Mouse (Mus musculus): ENCODE measurements around the gene Rfx1.
A peak's percentile ranks its signal among the peaks of the same experiment; 100 is the strongest.

The Rfx1 gene

DNA sequence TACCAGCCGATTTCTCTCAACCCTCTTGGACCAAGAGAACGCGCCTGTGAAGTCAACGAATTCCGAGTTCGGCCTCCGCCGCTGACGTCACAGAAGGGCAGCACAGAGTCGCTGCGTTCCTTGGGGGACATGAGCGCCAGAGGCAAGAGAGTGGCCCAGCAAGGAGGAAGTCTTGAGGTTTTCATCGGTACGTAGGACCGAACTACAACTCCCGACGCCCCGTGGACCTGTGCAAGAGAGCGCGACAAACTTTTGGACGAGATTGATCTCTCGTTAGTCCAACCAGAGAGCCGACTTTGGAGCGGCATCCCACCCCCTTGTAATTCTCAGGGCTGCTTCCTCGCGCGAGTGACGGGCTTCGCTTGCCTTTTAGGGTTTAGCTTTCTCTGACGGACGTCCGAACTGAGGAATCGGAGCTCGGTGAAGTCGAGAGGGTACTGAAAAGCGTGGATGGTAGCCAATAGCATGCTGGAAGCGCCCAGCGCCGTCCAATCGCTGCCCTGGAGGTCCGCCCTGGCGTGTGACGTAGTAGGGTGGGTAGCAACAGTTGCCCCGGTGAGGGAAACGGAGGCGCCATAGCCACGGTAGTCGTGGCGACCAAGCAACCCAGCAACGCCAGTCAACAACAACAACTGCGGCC lies at the start of gene Rfx1:
TSS of gene Rfx1 (plus strand) at position 544 of the 640 bp plus-strand sequence.
- DNase-seq (ENCODE audit: low read depth): peak; percentile 100

- no peak for DNase-seq (ENCODE audit: low read depth)
Observed at GRCm38 (mm10) chr8:84019738-84020137, 46.9 kb upstream of the Rfx1 start.

GRCm38 (mm10) chr8:84021096-84021495 lies 45.5 kb upstream of the Rfx1 start, which contains the start of gene Palm3:
TSS of gene Palm3 (plus strand) at chr8:84021471.
- no peak for DNase-seq (ENCODE audit: low read depth)

DNA sequence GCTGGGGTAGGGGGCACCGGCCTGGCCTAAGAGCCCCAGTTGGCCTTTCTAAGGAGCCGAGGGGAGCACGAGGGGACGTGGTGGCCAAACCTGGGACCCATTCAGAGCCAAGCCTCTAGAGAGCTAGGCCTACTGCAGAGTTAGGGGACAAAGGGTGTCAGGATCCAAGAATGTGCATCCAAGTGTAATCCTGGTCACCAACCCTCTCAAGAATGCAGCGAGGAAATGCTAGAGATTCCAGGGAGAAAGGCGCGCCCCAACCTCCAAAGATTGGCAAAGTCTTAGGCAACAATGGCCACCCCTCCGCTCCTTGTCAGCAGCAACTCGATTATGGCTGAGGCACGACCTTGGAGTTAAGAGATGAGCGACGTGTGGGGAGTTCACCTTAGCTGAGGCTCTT lies 45.1 kb upstream of the Rfx1 start:
- DNase-seq (ENCODE audit: low read depth): no peak

DNA sequence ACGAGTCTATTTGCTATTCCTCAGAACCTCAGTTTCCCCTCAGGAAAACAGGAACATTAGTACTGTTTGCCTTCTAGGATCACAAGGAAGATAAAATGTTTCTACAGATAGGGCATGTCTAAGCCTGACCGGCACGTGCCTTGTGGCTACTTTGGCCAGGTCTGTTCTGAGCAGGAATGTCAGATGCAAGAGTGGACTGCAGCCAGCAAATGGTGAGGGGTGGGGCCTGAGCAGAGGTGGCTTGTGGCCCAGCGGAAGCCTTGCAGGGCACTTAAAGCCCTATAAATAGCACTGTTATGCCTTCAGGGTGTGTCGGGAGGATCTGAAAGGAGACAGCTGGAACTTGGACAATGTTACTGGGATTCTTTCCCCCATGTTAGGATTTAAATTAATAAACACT lies 43.5 kb upstream of the Rfx1 start:
- DNase-seq (ENCODE audit: low read depth): peak; percentile 48

DNA sequence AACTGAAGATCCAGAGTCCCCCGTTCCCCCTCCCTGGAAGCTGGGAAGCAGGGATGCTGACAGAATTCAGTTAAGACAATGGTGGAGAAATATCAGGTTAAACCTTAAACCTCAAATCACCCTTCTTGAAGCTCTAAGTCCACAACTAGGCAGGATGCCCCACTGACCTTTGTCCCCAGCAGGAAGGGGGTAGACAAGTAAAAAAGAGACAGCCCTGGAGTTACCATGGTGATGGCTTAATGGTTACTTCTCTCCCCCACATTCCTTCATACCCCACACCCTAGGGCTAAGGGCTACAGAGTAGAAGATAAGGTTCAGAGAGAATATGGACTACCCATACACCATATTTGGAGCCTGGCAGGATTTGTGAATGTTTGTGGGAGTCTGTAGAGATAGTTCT lies 43.0 kb upstream of the Rfx1 start:
- no peak for DNase-seq (ENCODE audit: low read depth)

DNA sequence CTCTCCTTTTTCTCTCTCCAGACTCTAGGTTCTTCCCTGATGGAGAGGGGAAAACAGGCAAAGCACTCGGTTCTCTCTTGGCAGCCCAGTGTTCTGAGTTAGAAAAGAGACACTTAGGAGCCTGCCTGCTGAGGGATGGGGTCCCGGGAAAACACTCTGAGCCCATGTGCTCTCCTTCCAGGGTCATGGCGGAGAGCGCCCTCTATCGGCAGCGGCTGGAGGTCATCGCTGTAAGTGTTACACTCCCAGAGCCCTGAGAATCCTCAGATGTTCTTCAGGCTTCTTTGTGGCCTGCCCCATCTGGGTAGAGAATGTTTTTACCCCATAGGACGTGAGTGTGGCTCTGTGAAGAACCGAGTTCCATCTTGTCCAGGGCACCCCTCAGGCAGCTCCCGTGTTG lies 42.5 kb upstream of the Rfx1 start:
- peak; percentile 55 for DNase-seq (ENCODE audit: low read depth)

- DNase-seq (ENCODE audit: low read depth): no peak
Observed at GRCm38 (mm10) chr8:84025863-84026262, 40.8 kb upstream of the Rfx1 start.

DNA sequence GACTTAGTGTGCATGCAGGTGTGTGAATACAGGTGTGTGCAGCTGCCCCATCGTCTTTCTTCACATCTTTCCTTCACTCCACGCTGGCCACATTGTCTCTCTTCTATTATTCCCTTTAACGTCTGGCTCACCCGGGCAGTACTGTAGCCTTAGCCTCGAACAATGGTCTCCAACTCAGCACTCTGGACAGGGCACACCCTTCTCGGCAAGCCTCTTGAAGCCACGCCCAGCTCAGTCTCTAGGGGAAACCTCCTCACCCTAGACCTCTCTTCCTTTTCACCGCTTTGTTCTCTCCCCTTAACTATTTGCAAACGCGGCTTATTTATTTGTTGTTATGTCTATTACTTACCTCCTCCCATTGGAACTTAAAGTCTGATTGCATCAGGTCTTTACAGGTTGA lies 39.2 kb upstream of the Rfx1 start:
- no peak for DNase-seq (ENCODE audit: low read depth)

DNA sequence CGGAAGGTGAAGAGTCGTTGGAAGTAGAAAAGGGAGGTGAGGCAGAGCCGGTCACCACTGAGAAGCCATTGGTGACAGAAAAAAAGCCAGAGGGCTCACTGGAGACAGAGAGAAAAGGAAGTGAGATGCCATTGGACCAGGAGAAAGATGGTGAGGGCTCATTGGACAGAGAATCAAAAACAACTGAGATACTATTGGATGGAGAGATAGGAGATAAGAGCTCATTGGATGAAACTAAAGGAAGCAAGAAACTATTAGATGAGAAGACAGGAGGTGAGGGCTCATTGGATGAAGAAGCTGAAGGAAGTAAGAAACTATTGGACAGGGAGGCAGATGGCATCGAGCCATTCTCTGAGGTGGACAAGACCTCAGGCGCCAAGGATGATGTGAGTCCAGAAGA lies 37.4 kb upstream of the Rfx1 start:
- DNase-seq (ENCODE audit: low read depth): peak; percentile 53

DNA sequence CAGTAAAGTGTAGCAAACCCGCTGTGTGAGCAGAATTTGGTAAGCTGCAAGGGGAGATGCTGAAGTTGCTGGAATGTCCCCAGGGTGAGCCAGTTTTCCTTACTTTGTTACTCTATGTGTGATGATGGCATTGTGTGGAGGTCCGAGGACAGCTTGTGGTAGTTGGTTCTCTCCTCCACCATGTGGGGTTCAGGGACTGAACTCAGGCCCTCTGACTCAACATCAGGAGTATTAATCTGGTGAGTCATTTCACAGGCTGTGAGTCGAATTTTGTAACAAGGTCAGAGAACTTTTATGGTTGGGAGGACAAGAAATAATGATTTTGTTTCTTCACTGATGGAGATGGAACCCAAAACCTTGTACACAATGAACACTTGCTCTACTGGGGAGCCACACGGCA lies 33.9 kb upstream of the Rfx1 start:
- no peak for DNase-seq (ENCODE audit: low read depth)

DNA sequence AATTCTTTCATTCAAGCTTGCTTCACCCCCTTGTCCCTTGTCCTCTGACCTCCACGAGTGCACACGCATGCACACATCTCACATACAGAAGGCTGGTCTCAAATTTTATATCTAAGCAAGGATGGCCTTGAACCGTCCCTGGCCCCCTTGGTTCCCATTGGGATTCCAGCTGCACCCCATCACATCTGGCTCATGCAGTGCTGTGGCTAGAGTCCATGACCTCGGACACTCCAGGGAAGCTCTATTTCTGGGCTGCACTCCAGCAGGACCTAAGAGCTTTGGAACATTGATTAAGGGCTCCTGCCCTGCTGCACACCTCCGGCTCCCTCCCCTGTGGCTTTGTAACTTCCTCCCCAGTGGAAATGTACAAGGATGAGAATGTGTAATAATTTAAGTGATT lies 28.6 kb upstream of the Rfx1 start:
- no peak for DNase-seq (ENCODE audit: low read depth)

DNA sequence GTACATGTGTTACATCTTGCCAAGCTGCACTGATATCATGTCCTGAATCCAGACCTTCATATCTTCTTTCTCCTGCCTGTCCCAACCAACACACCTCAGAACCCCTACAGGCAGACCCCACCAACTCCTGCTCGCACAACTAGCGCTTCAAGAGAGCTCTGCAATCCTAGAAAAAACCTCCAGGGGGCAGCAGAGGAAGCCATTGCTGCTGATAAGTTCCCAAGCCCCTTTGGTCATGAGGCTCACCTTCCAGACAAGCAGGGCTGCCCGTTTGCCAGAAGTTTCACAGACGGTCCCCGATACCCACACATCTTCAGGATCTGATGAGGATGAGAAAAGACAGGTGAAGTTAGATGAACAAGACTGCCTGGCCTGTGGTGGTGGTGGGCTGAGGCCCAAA lies 27.6 kb upstream of the Rfx1 start:
- peak; percentile 80 for DNase-seq (ENCODE audit: low read depth)

DNA sequence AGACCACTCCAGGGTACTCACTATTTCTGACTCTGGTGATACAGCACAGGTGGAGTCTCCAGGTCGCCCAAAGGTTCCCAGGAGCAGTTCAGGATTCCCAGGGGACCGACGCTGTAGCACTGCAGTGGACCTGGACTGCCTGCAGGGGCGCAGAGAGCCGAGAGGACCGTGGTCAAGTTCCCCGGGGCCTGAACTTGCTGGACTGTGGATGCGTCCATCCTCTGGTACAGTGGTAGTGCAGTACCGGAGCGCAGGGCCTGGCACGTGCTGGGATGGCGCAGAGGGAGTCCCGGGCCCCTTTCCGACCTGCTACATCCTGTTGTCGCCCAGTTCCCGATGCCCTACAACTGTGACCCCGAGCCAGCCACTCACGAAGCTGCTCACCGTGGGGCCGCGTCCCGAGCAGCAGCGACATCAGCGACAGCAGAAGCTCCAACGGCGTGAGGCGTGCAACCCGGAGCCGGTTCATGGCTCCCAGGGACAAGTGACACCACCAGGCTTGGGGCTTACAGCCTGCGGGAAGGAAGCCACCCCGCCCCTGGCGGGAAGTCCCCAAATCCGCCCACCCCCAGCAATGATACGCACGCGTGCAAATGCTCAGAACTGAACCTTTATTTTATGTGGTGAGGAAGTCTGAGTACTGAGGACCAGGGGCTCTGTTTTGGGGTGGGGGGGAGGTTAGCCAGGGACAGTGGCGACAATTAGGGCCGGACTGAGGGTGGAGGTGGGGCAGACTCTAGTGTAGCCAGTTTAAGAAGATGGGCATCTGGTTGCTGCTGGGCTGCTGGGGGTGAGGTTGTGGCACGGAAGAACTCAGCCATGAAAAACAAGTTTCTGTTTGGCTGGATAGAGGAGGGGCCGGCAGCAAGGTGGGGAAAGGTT lies 24.3 kb upstream of the Rfx1 start, which contains the start of gene Il27ra:
TSS of gene Il27ra (minus strand) at position 524 of the 882 bp plus-strand sequence.
- DNase-seq (ENCODE audit: low read depth): peak; percentile 58

DNA sequence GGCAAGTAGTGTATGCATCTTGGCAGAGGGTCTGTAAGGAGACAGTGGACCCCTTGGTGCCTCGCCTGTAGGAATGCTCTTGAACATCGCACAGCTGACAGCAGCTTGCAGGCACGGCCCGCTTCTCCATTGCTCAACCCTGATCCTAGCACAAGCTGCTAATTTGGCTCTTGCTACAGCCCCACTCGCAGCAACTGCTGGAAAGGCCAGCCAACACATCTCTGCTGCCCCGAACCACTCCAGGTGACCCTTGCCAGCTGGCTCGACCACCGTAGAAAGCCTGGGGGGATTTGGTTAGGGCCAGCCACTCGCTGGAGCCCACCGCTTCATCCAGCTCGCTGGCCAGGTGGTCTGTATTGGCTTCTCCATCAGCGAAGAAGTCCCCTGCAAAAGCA lies 23.7 kb upstream of the Rfx1 start:
- no peak for DNase-seq (ENCODE audit: low read depth)

DNA sequence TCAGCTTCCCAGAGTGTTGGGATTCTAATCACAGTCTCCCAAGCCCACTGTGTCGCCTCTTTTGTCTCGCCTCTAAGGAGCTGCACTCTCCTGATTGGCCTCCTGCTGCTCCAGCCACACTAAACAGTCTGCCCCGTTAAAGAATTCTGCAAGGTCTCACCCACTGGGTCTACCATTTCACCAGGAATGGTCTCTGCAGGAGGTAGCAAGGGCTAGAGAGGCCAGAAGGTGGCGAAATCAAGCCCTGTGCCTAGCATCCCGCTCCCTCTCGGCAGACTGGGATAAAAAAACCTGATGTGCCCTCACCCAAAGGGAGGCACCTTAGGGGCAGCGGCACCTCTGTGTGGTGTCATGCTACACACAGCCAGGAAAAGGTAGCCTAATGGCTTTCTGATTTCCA lies 22.5 kb upstream of the Rfx1 start:
- no peak for DNase-seq (ENCODE audit: low read depth)

- no peak for DNase-seq (ENCODE audit: low read depth)
Observed at GRCm38 (mm10) chr8:84044900-84045299, 21.7 kb upstream of the Rfx1 start, which contains the start of gene Rln3. TSS of gene Rln3 (minus strand) at chr8:84045000.

DNA sequence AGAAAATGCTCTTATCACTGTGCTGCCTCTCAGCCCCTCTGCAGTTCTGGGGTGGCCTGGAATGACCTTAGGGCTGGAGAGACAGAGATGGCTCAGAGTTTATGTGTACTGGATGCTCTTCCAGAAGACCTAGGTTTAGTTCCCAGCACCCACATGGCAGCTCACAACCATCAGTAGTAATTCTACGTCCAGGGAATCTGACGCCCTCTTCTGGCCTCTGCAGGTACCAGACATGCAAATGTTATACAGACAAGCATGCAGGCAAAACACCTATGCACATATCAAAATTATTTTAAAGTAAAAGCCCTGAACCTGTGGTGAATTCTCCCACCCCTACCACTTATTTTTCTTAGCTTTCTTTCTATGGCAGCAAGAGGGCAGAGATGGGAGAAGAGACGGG lies 20.1 kb upstream of the Rfx1 start:
- no peak for DNase-seq (ENCODE audit: low read depth)

GRCm38 (mm10) chr8:84048171-84048570 lies 18.5 kb upstream of the Rfx1 start:
- no peak for DNase-seq (ENCODE audit: low read depth)

DNA sequence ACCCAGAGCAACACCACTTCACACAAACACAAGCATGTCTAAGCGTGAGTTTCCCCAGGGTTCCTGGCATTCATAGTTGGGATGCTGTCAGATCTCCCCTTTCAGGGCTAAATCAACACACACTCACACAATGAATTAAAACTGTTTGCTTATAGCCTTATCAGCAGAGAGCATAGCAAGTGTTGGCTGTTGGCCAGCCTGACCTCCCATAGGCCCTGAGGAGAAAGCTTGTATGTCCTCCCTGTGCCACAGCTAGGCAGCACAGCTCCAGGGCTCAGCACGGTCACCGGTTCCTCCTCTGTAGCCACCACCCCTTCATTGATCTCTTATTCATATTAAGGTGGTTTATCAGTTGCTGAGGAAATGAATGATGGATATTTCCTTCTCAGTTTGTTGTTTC lies 13.9 kb upstream of the Rfx1 start:
- peak; percentile 81 for DNase-seq (ENCODE audit: low read depth)

DNA sequence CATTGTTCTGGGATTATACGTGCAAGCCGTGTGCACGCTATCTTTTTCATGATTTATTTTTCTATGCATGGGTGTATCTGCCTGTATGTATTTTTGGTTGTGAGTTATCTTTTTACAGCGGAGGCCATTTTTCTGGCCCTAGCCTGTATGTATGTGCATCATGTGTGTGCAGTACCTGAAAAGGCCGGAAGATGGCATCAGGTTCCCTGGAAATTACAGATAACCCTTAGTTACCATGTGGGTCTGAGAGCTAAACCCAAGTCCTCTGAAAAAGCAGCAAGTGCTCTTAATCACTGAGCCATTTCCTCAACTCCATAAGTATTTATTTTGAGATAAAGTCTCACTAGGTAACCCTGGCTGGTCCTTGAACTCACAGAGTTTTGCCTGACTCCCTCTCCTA lies 13.4 kb upstream of the Rfx1 start:
- no peak for DNase-seq (ENCODE audit: low read depth)

DNA sequence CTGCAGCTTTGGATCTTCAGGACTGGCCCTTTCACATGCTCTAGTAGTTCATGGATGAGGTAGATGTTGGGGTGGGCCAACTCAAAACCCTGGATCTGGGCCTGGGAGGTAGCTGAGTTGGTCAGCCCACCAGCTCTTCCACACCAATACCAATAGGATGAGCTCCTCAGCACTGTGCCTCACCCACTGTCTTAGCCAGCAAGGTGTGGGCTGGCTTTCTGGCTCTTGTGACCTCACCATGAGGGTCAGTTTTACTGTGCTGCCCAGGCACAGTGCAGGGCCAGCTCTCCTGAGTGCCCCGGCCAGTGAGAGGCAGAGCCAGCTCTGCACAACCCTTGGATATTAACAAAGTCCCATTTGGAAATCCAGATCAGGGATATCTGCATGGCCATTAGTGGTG lies 8.8 kb upstream of the Rfx1 start:
- DNase-seq (ENCODE audit: low read depth): no peak

DNA sequence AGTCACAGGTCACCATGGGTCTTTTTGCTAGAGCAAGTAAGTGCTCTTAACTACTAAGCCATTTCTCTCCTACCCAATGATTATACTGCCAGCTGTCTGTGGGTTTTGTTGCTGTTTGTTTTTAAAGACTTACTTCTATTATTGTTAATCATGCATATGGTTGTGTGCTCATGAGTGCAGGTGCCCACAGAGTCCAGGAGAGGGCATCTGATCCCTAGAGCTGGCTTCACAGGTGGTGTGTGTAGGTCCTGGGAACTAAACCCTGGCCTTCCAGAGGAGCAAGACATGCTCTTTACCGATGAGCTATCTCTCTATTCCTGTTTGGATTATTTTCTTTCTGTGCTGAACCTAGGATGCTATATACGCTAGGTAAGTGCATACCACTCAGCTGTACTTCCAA lies 7.4 kb upstream of the Rfx1 start:
- peak; percentile 36 for DNase-seq (ENCODE audit: low read depth)

Measured in 416B (cell line).